Mouse (Mus musculus): ENCODE measurements around the gene Mettl21e.
"Not testable (repeated sequence)": the region's sequence is repeated elsewhere in the genome, so short reads cannot be mapped to it uniquely, and the experiment has no call there.

Gene Mettl21e

DNA sequence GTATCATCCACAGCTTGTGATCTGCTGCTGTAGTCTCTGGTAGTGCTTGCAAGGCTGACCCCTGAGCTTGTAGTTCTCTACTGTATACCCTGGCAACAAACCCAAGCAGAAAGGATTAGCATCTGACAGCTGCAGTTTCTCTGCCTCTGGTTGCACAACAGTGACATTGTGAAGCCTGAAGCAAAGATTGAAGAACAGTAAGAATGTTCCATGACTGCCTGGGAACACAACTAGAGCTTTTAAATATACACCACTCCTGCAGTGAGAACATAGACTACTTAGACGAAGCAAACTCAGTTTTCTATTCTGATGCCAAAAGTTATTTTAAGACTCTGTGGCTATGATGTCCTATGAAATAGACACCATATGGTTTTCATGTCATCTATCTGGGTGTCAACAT, at the start of gene Mettl21e:
TSS of gene Mettl21e (minus strand) at position 86 of the 400 bp plus-strand sequence.
- DNase-seq (ENCODE audit: low read depth, low spot score), result no peak

DNA sequence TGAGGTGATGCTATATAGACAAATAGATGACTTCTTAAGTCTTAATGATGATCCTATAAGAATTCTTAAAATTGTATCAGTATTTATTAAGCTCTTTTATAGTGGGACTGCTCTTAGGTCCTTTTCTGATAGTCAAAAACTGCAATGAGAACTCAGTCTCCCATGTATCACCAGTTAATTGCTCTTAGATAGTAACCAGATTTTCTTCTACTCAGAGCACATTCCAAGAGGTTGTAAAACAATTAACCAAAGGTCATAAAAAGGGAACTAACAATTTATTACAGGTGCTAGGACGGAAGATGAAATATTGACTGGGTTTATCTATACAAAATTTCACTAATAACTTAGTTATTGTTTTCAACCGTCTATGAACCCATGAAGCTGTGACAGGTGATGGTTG, 21.7 kb upstream of the Mettl21e start:
- not testable (repeated sequence) for DNase-seq (ENCODE audit: low read depth, low spot score)

- no peak for DNase-seq (ENCODE audit: low read depth, low spot score)
Observed at GRCm38 (mm10) chr1:44239969-44240368, 21.2 kb upstream of the Mettl21e start.

- no peak for DNase-seq (ENCODE audit: low read depth, low spot score)
Observed at GRCm38 (mm10) chr1:44237305-44237704, 18.5 kb upstream of the Mettl21e start.

DNA sequence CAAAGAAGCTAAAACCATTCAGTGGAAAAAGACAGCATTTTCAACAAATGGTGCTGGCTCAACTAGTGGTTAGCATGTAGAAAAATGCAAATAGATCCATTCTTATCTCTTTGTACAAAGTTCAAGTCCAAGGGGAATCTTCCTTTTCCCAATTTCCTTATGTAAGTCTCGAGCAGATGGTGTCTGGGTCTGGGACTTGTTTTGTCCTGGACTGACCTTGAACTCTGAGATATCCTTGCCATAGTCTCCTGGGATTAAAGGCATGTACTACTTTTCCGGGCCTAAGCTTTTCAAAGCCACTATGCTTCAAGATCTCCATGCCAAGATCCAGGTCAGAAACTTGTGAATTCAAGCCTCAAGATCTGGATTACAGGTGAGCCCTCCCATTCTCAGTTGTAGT, 16.6 kb upstream of the Mettl21e start:
- DNase-seq (ENCODE audit: low read depth, low spot score), result no peak

DNA sequence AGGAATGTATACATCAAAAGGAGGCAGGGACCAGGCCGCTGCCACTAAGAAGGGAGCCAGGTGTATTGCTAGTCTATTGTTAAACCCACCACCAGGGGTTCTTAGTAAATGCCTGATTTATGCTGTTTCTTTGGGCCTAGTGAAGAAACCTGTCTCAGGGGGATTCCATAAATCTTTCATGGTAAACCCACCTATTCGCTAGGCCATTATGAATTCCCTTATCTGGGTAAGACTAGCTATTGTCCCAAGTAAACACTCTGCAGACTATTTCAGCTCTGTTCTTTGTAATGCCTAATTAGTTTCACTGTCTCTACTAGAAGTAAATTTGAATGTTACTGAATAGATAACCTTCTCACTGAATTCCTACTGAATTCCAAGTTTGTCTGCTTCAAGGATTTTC, 15.8 kb upstream of the Mettl21e start:
- not testable (repeated sequence) for DNase-seq (ENCODE audit: low read depth, low spot score)

GRCm38 (mm10) chr1:44229044-44229443, 10.3 kb upstream of the Mettl21e start:
- DNase-seq (ENCODE audit: low read depth, low spot score), result peak; percentile 35

DNA sequence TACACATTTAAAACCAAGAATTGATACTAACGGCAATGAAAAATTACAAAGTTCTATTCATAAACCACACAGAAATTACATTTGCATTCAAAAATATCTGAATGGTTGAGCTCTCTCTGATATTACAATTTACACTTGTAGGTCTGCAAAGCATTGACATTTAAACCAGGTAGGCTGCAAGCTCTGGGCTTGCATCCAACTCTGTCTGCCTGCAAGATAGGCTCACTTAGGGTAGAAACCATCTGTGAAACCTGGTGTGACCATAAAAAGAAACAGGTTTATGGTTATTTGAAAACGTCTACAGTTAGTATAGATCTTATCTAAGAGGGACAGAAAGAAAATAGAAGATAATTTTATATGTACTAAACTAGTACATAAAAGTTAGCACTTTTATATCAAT, 1.6 kb downstream of the Mettl21e start:
- no peak for DNase-seq (ENCODE audit: low read depth, low spot score)

GRCm38 (mm10) chr1:44216352-44217116, 2.2 kb downstream of the Mettl21e start:
- DNase-seq (ENCODE audit: low read depth, low spot score), result no peak

- no peak for DNase-seq (ENCODE audit: low read depth, low spot score)
Observed at GRCm38 (mm10) chr1:44214443-44214842, 4.3 kb downstream of the Mettl21e start.

- DNase-seq (ENCODE audit: low read depth, low spot score), result no peak
Observed at GRCm38 (mm10) chr1:44202876-44203275, 15.9 kb downstream of the Mettl21e start.

GRCm38 (mm10) chr1:44198273-44199171, 20.2 kb downstream of the Mettl21e start:
- DNase-seq (ENCODE audit: low read depth, low spot score), result no peak

- DNase-seq (ENCODE audit: low read depth, low spot score), result no peak
Observed at GRCm38 (mm10) chr1:44186396-44186795, 32.4 kb downstream of the Mettl21e start.

DNA sequence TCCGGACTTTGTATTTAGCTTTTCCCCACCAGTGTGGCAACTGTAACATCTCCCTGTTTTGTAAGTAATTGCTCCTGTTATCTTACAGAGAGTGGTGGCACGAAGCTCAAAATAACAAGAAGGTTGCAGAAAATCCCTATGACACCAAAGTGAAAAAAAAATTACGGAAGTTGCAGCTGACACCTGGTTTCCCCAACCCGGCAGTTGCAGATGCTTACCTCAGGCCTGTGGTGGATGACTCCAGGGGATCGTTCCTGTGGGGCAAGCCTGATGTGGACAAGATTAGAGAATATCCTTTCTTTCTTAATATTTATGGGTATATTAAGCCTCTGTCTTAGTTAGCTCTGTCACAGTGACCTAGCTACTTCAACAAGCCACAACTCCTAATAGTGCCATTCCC, 40.7 kb downstream of the Mettl21e start:
- DNase-seq (ENCODE audit: low read depth, low spot score), result no peak

GRCm38 (mm10) chr1:44173903-44174302, 44.9 kb downstream of the Mettl21e start:
- no peak for DNase-seq (ENCODE audit: low read depth, low spot score)

DNA sequence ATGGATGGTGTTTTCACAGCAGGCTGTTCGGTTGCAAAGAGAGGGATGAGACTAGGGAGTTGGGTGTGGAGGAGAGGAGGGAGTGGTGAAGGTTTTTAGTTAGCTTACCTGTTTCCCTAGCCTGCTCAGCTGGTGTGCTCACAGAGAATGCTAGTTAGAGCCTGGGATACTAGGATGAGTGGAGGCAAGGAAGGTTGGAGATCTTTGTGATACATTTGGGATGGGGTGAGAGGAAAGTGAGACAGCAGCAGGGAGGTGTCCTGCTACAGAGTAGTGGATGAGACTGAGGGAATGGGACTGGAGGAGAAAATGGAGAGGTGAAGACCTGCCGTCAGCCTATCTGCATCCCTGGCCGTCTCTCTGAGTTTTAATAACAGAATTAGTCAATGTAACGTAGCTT, 46.1 kb downstream of the Mettl21e start:
- no peak for DNase-seq (ENCODE audit: low read depth, low spot score)

DNA sequence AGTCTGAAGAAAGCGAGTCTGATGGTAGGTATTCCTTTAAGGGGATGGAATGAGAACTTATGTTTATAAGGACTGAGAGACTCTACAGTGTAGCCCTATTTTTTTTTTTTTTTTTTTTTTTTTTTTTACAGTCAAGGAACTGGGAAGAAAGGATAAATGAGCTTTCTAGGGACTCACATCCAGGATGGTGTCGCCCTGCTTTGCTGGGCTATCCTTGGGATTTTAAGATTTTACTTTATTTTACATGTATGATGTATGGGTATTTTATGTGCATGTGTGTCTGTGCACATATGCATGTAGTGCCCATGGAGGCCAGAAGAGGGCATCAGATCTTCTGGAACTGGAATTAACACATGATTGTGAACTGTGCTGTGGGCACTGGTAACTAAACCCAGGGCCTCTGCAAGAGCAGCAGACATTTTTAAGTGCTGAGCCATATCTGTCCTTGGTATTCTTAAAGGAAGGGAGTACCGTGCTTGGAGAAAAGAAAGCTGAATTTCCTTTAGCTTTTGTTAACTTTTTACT, 50.8 kb downstream of the Mettl21e start:
- DNase-seq (ENCODE audit: low read depth, low spot score), result no peak

DNA sequence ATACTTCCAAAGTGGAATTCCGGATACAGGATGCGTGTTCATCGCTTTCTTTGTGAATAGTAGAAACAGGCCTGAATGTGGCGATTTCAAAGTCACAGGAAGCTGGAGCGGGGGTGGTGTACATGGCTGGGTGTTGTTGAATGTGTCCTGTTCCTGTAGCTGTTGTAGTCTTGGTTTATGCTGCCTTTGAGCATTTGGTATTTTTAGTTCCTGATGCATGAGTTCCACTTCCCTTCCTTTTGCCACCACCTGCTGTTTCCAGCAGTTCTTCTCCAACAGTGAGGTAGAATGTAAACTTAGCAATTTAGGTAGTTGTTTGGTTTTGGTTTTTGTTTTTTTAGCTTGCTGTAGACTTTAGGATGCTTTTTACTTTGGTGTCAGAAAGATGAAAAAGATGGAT, 56.4 kb downstream of the Mettl21e start:
- no peak for DNase-seq (ENCODE audit: low read depth, low spot score)

DNA sequence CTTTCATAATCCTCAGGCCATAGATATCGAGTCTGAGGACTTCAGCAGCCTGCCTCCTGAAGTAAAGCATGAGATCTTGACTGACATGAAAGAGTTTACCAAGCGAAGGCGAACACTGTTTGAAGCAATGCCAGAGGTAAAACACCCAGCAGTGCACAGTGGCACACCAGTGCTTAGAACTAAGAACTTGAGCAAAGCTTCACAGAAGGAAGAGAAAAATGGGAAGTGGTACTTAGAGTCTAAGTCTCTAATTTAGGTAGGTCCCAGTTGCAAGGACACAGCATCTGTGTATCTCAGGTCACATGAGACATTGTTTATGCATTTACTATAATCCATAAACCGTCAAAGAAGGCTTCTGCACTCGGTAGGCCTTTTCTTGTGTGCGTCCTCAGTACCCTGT, 56.9 kb downstream of the Mettl21e start:
- DNase-seq (ENCODE audit: low read depth, low spot score), result no peak

GRCm38 (mm10) chr1:44158317-44158716, 60.4 kb downstream of the Mettl21e start:
- DNase-seq (ENCODE audit: low read depth, low spot score), result no peak

- peak; percentile 3 for DNase-seq (ENCODE audit: low read depth, low spot score)
Observed at GRCm38 (mm10) chr1:44155287-44155686, 63.5 kb downstream of the Mettl21e start.
